Mouse (Mus musculus): ENCODE measurements around the gene Adck1.
"Not testable (repeated sequence)": the region's sequence is repeated elsewhere in the genome, so short reads cannot be mapped to it uniquely, and the experiment has no call there.

Gene Adck1

GRCm38 (mm10) chr12:88360441-88361119 is at the start of gene Adck1:
Gene Adck1, plus strand, starts transcription at chr12:88360554.
- in situ Hi-C loops (cut with MboI), result loop anchor here (25.0 kb wide), 1 partner anchor 898 kb away; the partner anchor contains the start of gene Snw1

- in situ Hi-C loops (cut with MboI), result no loop called here
Measured at GRCm38 (mm10) chr12:88314556-88314955, 45.8 kb upstream of the Adck1 start.

GRCm38 (mm10) chr12:88323926-88324325 is 36.4 kb upstream of the Adck1 start, which contains the start of gene Gm5039:
Gene Gm5039, minus strand, starts transcription at chr12:88324026.
- in situ Hi-C loops (cut with MboI), result not testable (repeated sequence)

- in situ Hi-C loops (cut with MboI), result not testable (repeated sequence)
Measured at GRCm38 (mm10) chr12:88336662-88337413, 23.5 kb upstream of the Adck1 start.

GRCm38 (mm10) chr12:88341286-88341685 is 19.1 kb upstream of the Adck1 start:
- in situ Hi-C loops (cut with MboI), result not testable (repeated sequence)

- in situ Hi-C loops (cut with MboI), result loop anchor here (25.0 kb wide), 1 partner anchor 892 kb away; the partner anchor contains the start of gene Snw1
Measured at GRCm38 (mm10) chr12:88354182-88354702, 6.1 kb upstream of the Adck1 start.

- in situ Hi-C loops (cut with MboI), result loop anchor here (25.0 kb wide), 1 partner anchor 899 kb away; the partner anchor contains the start of gene Snw1
Measured at GRCm38 (mm10) chr12:88361120-88361445, 729 bp downstream of the Adck1 start.

GRCm38 (mm10) chr12:88367673-88368072 is 7.3 kb downstream of the Adck1 start:
- in situ Hi-C loops (cut with MboI), result loop anchor here (25.0 kb wide), 1 partner anchor 905 kb away; the partner anchor contains the start of gene Snw1

- in situ Hi-C loops (cut with MboI), result loop anchor here (25.0 kb wide), 1 partner anchor 906 kb away; the partner anchor contains the start of gene Snw1
Measured at GRCm38 (mm10) chr12:88368618-88369017, 8.3 kb downstream of the Adck1 start.

- in situ Hi-C loops (cut with MboI), result loop anchor here (25.0 kb wide), 1 partner anchor 907 kb away; the partner anchor contains the start of gene Snw1
Measured at GRCm38 (mm10) chr12:88369690-88370089, 9.3 kb downstream of the Adck1 start.

- in situ Hi-C loops (cut with MboI), result loop anchor here (25.0 kb wide), 1 partner anchor 908 kb away; the partner anchor contains the start of gene Snw1
Measured at GRCm38 (mm10) chr12:88370321-88370720, 10.0 kb downstream of the Adck1 start.

GRCm38 (mm10) chr12:88372018-88372417 is 11.7 kb downstream of the Adck1 start:
- in situ Hi-C loops (cut with MboI), result loop anchor here (25.0 kb wide), 1 partner anchor 910 kb away; the partner anchor contains the start of gene Snw1

- in situ Hi-C loops (cut with MboI), result no loop called here
Measured at GRCm38 (mm10) chr12:88376820-88377219, 16.5 kb downstream of the Adck1 start.

- in situ Hi-C loops (cut with MboI), result no loop called here
Measured at GRCm38 (mm10) chr12:88378256-88378655, 17.9 kb downstream of the Adck1 start.

- in situ Hi-C loops (cut with MboI), result no loop called here
Measured at GRCm38 (mm10) chr12:88388832-88389231, 28.5 kb downstream of the Adck1 start.

- in situ Hi-C loops (cut with MboI), result no loop called here
Measured at GRCm38 (mm10) chr12:88398658-88399057, 38.3 kb downstream of the Adck1 start.

GRCm38 (mm10) chr12:88403541-88403940 is 43.2 kb downstream of the Adck1 start:
- in situ Hi-C loops (cut with MboI), result no loop called here

GRCm38 (mm10) chr12:88405113-88405512 is 44.8 kb downstream of the Adck1 start:
- in situ Hi-C loops (cut with MboI), result no loop called here

GRCm38 (mm10) chr12:88407996-88408322 is 47.6 kb downstream of the Adck1 start:
- in situ Hi-C loops (cut with MboI), result no loop called here

- in situ Hi-C loops (cut with MboI), result no loop called here
Measured at GRCm38 (mm10) chr12:88408323-88409047, 48.1 kb downstream of the Adck1 start.

- in situ Hi-C loops (cut with MboI), result no loop called here
Measured at GRCm38 (mm10) chr12:88413239-88413638, 52.9 kb downstream of the Adck1 start.
